Mouse (Mus musculus): ENCODE data around the gene Klf6. TPM values are rescaled to one million over a fixed set of nuclear protein-coding genes. Genes with fewer than 3 reads are reported as not detected.

Klf6 gene
- total and polyA plus RNA-seq, 2 experiments from 2014 or later, result 87.1 to 146 TPM

GRCm38 (mm10) chr13:5826170-5826827 is 35.0 kb upstream of the Klf6 start:
- H3K9ac ChIP-seq, result no peak overlapping the region
- no peaks in the 10 kb centered on the region for H3K27me3 ChIP-seq (ENCODE audit: insufficient read depth, low read length)
- no peaks in the 10 kb centered on the region for H3K36me3 ChIP-seq (ENCODE audit: insufficient read depth)
- DNase-seq (no peak), ATAC-seq (no peak)
- no peaks in the 10 kb centered on the region for H3K9me3 ChIP-seq (ENCODE audit: low read length)
- 71% methylated on average over 9 of the region's 9 CpGs for WGBS
- H3K4me3 ChIP-seq (ENCODE audit: low read depth, low read length), result no peak overlapping the region
- TF ChIP-seq CTCF (IDR thresholded peaks at IDR 0.05; ENCODE audit: low read depth), result no peak
- no peak overlapping the region for H3K4me2 ChIP-seq (ENCODE audit: low read depth)
- H3K4me1 ChIP-seq (ENCODE audit: insufficient read depth), result no peaks in the 10 kb centered on the region
- no peak overlapping the region for H3K27ac ChIP-seq (ENCODE audit: low read depth, low read length)

- Histone ChIP-seq H3K4me3 (ENCODE audit: low read depth, low read length) (no peak overlapping the region), H3K9me3 (ENCODE audit: low read length) (no peaks in the 10 kb centered on the region), H3K4me1 (ENCODE audit: insufficient read depth) (no peaks in the 10 kb centered on the region), H3K36me3 (ENCODE audit: insufficient read depth) (no peaks in the 10 kb centered on the region), H3K27ac (ENCODE audit: low read depth, low read length) (no peak overlapping the region), H3K4me2 (ENCODE audit: low read depth) (no peak overlapping the region), H3K9ac (no peak overlapping the region), H3K27me3 (ENCODE audit: insufficient read depth, low read length) (no peaks in the 10 kb centered on the region)
- WGBS, result 7% methylated on average over 7 of the region's 7 CpGs
- no peak for ATAC-seq
- no peak for DNase-seq
- no peak for TF ChIP-seq CTCF (IDR thresholded peaks at IDR 0.05; ENCODE audit: low read depth)
These were observed 29.3 kb upstream of the Klf6 start for GRCm38 (mm10) chr13:5831976-5832375.

- H3K9ac ChIP-seq, result no peak overlapping the region
- no peak for ATAC-seq
- TF ChIP-seq CTCF (IDR thresholded peaks at IDR 0.05; ENCODE audit: low read depth), result no peak
- no peaks in the 10 kb centered on the region for H3K9me3 ChIP-seq (ENCODE audit: low read length)
- WGBS, result 89% methylated on average over 4 of the region's 4 CpGs
- no peak for DNase-seq
- H3K4me1 ChIP-seq (ENCODE audit: insufficient read depth), result no peaks in the 10 kb centered on the region
- H3K4me3 ChIP-seq (ENCODE audit: low read depth, low read length), result no peak overlapping the region
- H3K36me3 ChIP-seq (ENCODE audit: insufficient read depth), result no peaks in the 10 kb centered on the region
- no peak overlapping the region for H3K27ac ChIP-seq (ENCODE audit: low read depth, low read length)
- no peaks in the 10 kb centered on the region for H3K27me3 ChIP-seq (ENCODE audit: insufficient read depth, low read length)
- no peak overlapping the region for H3K4me2 ChIP-seq (ENCODE audit: low read depth)
These were observed 24.0 kb upstream of the Klf6 start for GRCm38 (mm10) chr13:5837174-5837777.

GRCm38 (mm10) chr13:5841418-5841817 is 19.9 kb upstream of the Klf6 start:
- H3K4me3 ChIP-seq (ENCODE audit: low read depth, low read length), result no peak overlapping the region

GRCm38 (mm10) chr13:5842911-5843310 is 18.4 kb upstream of the Klf6 start:
- WGBS, result 67% methylated on average over 5 of the region's 5 CpGs
- H3K4me3 ChIP-seq (ENCODE audit: low read depth, low read length), result no peak overlapping the region
- ATAC-seq (no peak; the same call in 1 of the 2 replicates), DNase-seq (no peak)
- no peak overlapping the region for H3K9ac ChIP-seq
- H3K4me1 ChIP-seq (ENCODE audit: insufficient read depth), result no peaks in the 10 kb centered on the region
- no peaks in the 10 kb centered on the region for H3K27me3 ChIP-seq (ENCODE audit: insufficient read depth, low read length)
- H3K36me3 ChIP-seq (ENCODE audit: insufficient read depth), result no peaks in the 10 kb centered on the region
- H3K9me3 ChIP-seq (ENCODE audit: low read length), result no peaks in the 10 kb centered on the region
- H3K27ac ChIP-seq (ENCODE audit: low read depth, low read length), result no peak overlapping the region
- H3K4me2 ChIP-seq (ENCODE audit: low read depth), result no peak overlapping the region
- TF ChIP-seq CTCF (IDR thresholded peaks at IDR 0.05; ENCODE audit: low read depth), result no peak

More at GRCm38 (mm10) chr13:5841418-5841817, 19.9 kb upstream of the Klf6 start:
- WGBS, result 94% methylated on average over 6 of the region's 6 CpGs
- DNase-seq, result no peak
- no peak overlapping the region for H3K9ac ChIP-seq
- H3K4me1 ChIP-seq (ENCODE audit: insufficient read depth), result no peaks in the 10 kb centered on the region
- TF ChIP-seq CTCF (IDR thresholded peaks at IDR 0.05; ENCODE audit: low read depth), result no peak
- no peak overlapping the region for H3K27ac ChIP-seq (ENCODE audit: low read depth, low read length)
- H3K36me3 ChIP-seq (ENCODE audit: insufficient read depth), result no peaks in the 10 kb centered on the region
- no peak overlapping the region for H3K4me2 ChIP-seq (ENCODE audit: low read depth)
- H3K27me3 ChIP-seq (ENCODE audit: insufficient read depth, low read length), result no peaks in the 10 kb centered on the region
- no peaks in the 10 kb centered on the region for H3K9me3 ChIP-seq (ENCODE audit: low read length)
- ATAC-seq, result no peak

- no peak for DNase-seq
- TF ChIP-seq CTCF (IDR thresholded peaks at IDR 0.05; ENCODE audit: low read depth), result no peak
- Histone ChIP-seq H3K9me3 (ENCODE audit: low read length) (no peaks in the 10 kb centered on the region), H3K4me3 (ENCODE audit: low read depth, low read length) (no peak overlapping the region), H3K27ac (ENCODE audit: low read depth, low read length) (no peak overlapping the region), H3K4me2 (ENCODE audit: low read depth) (no peak overlapping the region), H3K36me3 (ENCODE audit: insufficient read depth) (no peaks in the 10 kb centered on the region), H3K27me3 (ENCODE audit: insufficient read depth, low read length) (no peaks in the 10 kb centered on the region), H3K9ac (no peak overlapping the region), H3K4me1 (ENCODE audit: insufficient read depth) (no peaks in the 10 kb centered on the region)
- ATAC-seq, result no peak
- 45% methylated on average over 2 of the region's 2 CpGs for WGBS
These were observed 17.5 kb upstream of the Klf6 start for GRCm38 (mm10) chr13:5843829-5844228.

GRCm38 (mm10) chr13:5844338-5844737 is 16.9 kb upstream of the Klf6 start:
- Histone ChIP-seq H3K9me3 (ENCODE audit: low read length) (no peaks in the 10 kb centered on the region), H3K9ac (no peak overlapping the region), H3K27ac (ENCODE audit: low read depth, low read length) (no peak overlapping the region), H3K4me3 (ENCODE audit: low read depth, low read length) (no peak overlapping the region), H3K4me2 (ENCODE audit: low read depth) (no peak overlapping the region), H3K4me1 (ENCODE audit: insufficient read depth) (no peaks in the 10 kb centered on the region), H3K36me3 (ENCODE audit: insufficient read depth) (no peaks in the 10 kb centered on the region), H3K27me3 (ENCODE audit: insufficient read depth, low read length) (no peaks in the 10 kb centered on the region)
- no peak for DNase-seq
- no peak for TF ChIP-seq CTCF (IDR thresholded peaks at IDR 0.05; ENCODE audit: low read depth)
- 83% methylated on average over 5 of the region's 5 CpGs for WGBS
- ATAC-seq, result no peak
